Mouse (Mus musculus): ENCODE data around the gene Tm9sf3. TPM values are rescaled to one million over a fixed set of nuclear protein-coding genes. Genes with fewer than 3 reads are reported as not detected.

The Tm9sf3 gene
- total and polyA plus RNA-seq, 2 experiments from 2014 or later = 58.0 to 91.6 TPM

DNA sequence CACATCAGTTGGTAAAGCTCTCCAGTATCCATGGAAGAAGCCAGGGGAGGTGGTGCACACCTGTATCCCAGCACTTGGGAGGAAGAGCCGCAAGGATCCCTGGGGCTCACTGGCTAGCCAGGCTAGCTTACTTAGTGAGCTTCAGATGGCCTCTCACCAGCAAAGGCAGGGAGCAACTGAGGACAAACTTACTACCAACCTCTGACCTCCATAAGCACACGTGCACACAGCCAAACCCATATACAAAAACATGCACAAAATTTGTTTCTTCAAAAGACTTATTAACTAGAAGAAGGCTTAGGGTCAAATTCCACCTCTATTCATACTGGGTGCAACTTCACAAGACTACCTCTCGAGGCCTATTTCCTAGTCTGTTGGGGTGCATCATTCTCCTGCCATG lies 3.1 kb downstream of the Tm9sf3 start:
- Histone ChIP-seq H3K27me3 (ENCODE audit: control insufficient read depth, insufficient read depth, low read length) (no peaks in the 10 kb centered on the region), H3K4me1 (ENCODE audit: control insufficient read depth, insufficient read depth) (peaks cover 14% of the 10 kb centered on the region), H3K36me3 (replicated peaks; ENCODE audit: control insufficient read depth, insufficient read depth, low read length) (no peaks in the 10 kb centered on the region), H3K9me3 (replicated peaks; ENCODE audit: control insufficient read depth, low read length) (no peaks in the 10 kb centered on the region), H3K9ac (replicated peaks; ENCODE audit: low read depth, low read length) (no peak overlapping the region), H3K4me3 (ENCODE audit: low read depth, low read length) (no peak overlapping the region), H3K4me2 (ENCODE audit: low read depth, low read length) (no peak overlapping the region), H3K27ac (ENCODE audit: low read depth) (no peak overlapping the region)
- 89% methylated on average over 3 of the region's 3 CpGs for WGBS
- no peak for DNase-seq (ENCODE audit: low spot score)
- TF ChIP-seq CTCF (IDR thresholded peaks at IDR 0.05; ENCODE audit: low read depth) = no peak
- no peak for TF ChIP-seq EP300 (IDR thresholded peaks at IDR 0.05; ENCODE audit: low read depth)
- no peak for ATAC-seq (ENCODE audit: insufficient read depth, low read depth)

DNA sequence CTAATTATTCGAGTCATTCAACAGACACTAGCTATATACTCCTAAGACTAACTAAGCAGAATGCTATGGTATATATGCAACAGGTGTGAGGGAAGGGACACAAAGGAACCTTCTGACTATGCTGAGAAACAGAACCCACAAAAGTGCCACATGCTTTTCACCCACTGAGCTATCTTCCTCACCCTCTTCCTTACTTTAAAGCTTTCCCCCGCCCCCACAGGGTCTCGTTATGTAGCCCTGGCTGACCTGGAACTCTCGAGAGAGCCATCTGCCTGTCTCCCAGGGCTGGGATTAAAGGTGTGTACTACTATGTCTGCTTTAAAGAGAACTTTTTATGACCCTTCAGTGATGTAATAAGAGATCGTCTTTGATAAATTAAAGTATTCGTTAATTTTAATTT lies 4.5 kb downstream of the Tm9sf3 start:
- Histone ChIP-seq H3K27ac (ENCODE audit: low read depth) (no peak overlapping the region), H3K4me3 (ENCODE audit: low read depth, low read length) (no peak overlapping the region), H3K4me1 (ENCODE audit: control insufficient read depth, insufficient read depth) (peaks cover 6% of the 10 kb centered on the region), H3K9me3 (replicated peaks; ENCODE audit: control insufficient read depth, low read length) (no peaks in the 10 kb centered on the region), H3K9ac (replicated peaks; ENCODE audit: low read depth, low read length) (no peak overlapping the region), H3K4me2 (ENCODE audit: low read depth, low read length) (no peak overlapping the region), H3K27me3 (ENCODE audit: control insufficient read depth, insufficient read depth, low read length) (no peaks in the 10 kb centered on the region), H3K36me3 (replicated peaks; ENCODE audit: control insufficient read depth, insufficient read depth, low read length) (0 out of 2 replicates have a peak, but pooled peaks cover 5% of the 10 kb centered on the region)
- no peak for TF ChIP-seq CTCF (IDR thresholded peaks at IDR 0.05; ENCODE audit: low read depth)
- TF ChIP-seq EP300 (IDR thresholded peaks at IDR 0.05; ENCODE audit: low read depth) = no peak
- ATAC-seq (ENCODE audit: insufficient read depth, low read depth) (no peak), DNase-seq (ENCODE audit: low spot score) (no peak)
- 77% methylated on average over 6 of the region's 6 CpGs for WGBS

DNA sequence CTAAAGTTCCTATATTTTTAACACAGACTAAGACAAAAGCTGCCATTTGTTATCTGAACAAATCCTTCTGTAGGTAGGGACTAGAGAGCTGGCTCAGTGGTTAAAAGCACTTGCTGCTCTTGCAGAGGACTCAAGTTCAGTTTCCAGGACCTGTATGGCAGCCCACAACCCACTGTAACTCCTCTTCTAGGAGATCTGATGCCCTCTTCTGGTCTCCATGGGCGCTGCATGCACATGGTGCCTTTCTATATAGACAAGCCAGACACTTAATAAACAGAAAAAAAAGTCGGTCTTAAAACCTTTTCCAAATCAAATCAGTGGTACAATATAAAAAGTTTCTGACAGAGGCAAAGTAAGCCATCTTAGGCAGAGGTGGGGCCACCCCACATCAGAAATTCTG lies 5.1 kb downstream of the Tm9sf3 start:
- Histone ChIP-seq H3K27ac (ENCODE audit: low read depth) (no peak overlapping the region), H3K4me2 (ENCODE audit: low read depth, low read length) (no peak overlapping the region), H3K36me3 (replicated peaks; ENCODE audit: control insufficient read depth, insufficient read depth, low read length) (0 out of 2 replicates have a peak, but pooled peaks cover 5% of the 10 kb centered on the region), H3K4me1 (ENCODE audit: control insufficient read depth, insufficient read depth) (peaks cover 6% of the 10 kb centered on the region; the same call in 1 of the 2 replicates), H3K4me3 (ENCODE audit: low read depth, low read length) (no peak overlapping the region), H3K27me3 (ENCODE audit: control insufficient read depth, insufficient read depth, low read length) (no peaks in the 10 kb centered on the region), H3K9me3 (replicated peaks; ENCODE audit: control insufficient read depth, low read length) (no peaks in the 10 kb centered on the region), H3K9ac (replicated peaks; ENCODE audit: low read depth, low read length) (no peak overlapping the region)
- ATAC-seq (ENCODE audit: insufficient read depth, low read depth) = no peak
- no peak for DNase-seq (ENCODE audit: low spot score)
- WGBS = 47% methylated on average over 2 of the region's 2 CpGs
- TF ChIP-seq CTCF (IDR thresholded peaks at IDR 0.05; ENCODE audit: low read depth) (peak; percentile 43), EP300 (IDR thresholded peaks at IDR 0.05; ENCODE audit: low read depth) (no peak)

DNA sequence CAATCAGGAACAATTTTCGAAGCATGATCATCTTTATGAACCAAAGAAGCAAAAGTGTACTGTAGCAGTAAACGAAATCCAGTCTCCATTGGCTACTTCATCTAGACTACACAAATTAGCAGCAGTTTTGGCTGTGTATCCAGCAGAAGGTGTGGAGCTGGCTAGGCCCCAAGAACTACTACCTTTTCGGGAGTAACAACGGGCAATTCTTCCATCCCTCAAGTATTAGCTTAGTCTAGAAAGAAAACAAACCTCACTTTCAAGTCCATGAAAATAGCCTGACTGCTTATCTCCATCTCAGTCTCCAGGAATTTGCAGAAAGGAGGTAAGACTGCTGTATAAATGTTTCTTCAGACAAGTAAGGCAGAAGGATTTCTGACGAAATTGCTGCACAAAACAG lies 9.2 kb downstream of the Tm9sf3 start:
- TF ChIP-seq CTCF (IDR thresholded peaks at IDR 0.05; ENCODE audit: low read depth) = no peak
- TF ChIP-seq EP300 (IDR thresholded peaks at IDR 0.05; ENCODE audit: low read depth) = no peak
- peaks cover 2% of the 10 kb centered on the region; the same call in 1 of the 2 replicates for H3K4me1 ChIP-seq (ENCODE audit: control insufficient read depth, insufficient read depth)
- H3K4me3 ChIP-seq (ENCODE audit: low read depth, low read length) = no peak overlapping the region
- 72% methylated on average over 5 of the region's 5 CpGs for WGBS
- H3K27ac ChIP-seq (ENCODE audit: low read depth) = no peak overlapping the region
- DNase-seq (ENCODE audit: low spot score) (no peak), ATAC-seq (ENCODE audit: insufficient read depth, low read depth) (no peak)
- no peaks in the 10 kb centered on the region for H3K9me3 ChIP-seq (replicated peaks; ENCODE audit: control insufficient read depth, low read length)
- H3K9ac ChIP-seq (replicated peaks; ENCODE audit: low read depth, low read length) = no peak overlapping the region
- H3K36me3 ChIP-seq (replicated peaks; ENCODE audit: control insufficient read depth, insufficient read depth, low read length) = peaks cover 8% of the 10 kb centered on the region; the same call in 1 of the 2 replicates
- H3K27me3 ChIP-seq (ENCODE audit: control insufficient read depth, insufficient read depth, low read length) = no peaks in the 10 kb centered on the region
- no peak overlapping the region for H3K4me2 ChIP-seq (ENCODE audit: low read depth, low read length)

DNA sequence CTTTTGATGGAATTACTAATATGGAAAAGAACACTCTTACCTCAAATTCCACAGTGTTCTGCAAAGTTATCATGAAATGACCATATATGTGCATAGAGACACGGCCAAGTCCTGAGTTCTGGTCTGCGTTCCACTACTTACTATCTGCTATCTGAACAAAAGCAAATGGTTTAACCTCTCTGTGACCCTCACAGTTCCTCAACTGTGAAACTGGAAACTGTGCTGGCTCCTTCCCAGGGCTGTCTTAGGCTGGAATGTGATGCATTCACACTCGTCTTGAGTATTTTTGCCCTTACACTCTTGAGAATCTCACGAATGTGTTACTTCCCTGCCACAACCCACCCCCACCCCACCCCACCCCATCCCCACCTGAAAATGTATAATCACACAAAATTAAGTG lies 14.8 kb downstream of the Tm9sf3 start:
- Histone ChIP-seq H3K9ac (replicated peaks; ENCODE audit: low read depth, low read length) (no peak overlapping the region), H3K27ac (ENCODE audit: low read depth) (peak overlapping the region; percentile 15; the same call in 1 of the 2 replicates), H3K36me3 (replicated peaks; ENCODE audit: control insufficient read depth, insufficient read depth, low read length) (peaks cover 28% of the 10 kb centered on the region), H3K4me2 (ENCODE audit: low read depth, low read length) (no peak overlapping the region), H3K4me3 (ENCODE audit: low read depth, low read length) (no peak overlapping the region), H3K9me3 (replicated peaks; ENCODE audit: control insufficient read depth, low read length) (no peaks in the 10 kb centered on the region), H3K27me3 (ENCODE audit: control insufficient read depth, insufficient read depth, low read length) (no peaks in the 10 kb centered on the region), H3K4me1 (ENCODE audit: control insufficient read depth, insufficient read depth) (peaks cover 9% of the 10 kb centered on the region)
- ATAC-seq (ENCODE audit: insufficient read depth, low read depth) = peak; percentile 51
- no peak for TF ChIP-seq CTCF (IDR thresholded peaks at IDR 0.05; ENCODE audit: low read depth)
- TF ChIP-seq EP300 (IDR thresholded peaks at IDR 0.05; ENCODE audit: low read depth) = no peak
- peak; percentile 26 for DNase-seq (ENCODE audit: low spot score)
- WGBS = 11% methylated on average over 4 of the region's 4 CpGs

DNA sequence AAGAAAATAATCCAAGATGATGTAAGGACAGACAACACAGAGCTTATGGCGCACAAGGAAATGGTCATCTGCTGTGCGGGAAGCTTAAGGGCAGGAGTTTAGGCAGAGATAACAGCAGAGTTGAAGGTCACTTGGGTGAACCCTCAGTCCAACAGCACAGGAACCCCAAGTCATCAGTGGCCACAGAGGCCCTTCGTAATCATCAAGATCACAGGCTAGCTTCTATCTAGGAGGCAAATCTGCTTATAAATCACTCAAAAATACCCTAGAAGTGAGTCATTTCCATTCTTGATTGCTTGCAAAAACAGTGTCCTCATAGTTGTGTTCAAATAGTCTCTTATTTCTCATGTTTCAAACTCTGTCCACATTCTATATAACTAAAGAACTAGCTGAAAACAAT lies 15.5 kb downstream of the Tm9sf3 start:
- H3K27me3 ChIP-seq (ENCODE audit: control insufficient read depth, insufficient read depth, low read length) = no peaks in the 10 kb centered on the region
- 70% methylated on average over 3 of the region's 3 CpGs for WGBS
- no peak overlapping the region for H3K9ac ChIP-seq (replicated peaks; ENCODE audit: low read depth, low read length)
- no peak overlapping the region for H3K4me3 ChIP-seq (ENCODE audit: low read depth, low read length)
- TF ChIP-seq CTCF (IDR thresholded peaks at IDR 0.05; ENCODE audit: low read depth) (no peak), EP300 (IDR thresholded peaks at IDR 0.05; ENCODE audit: low read depth) (no peak)
- H3K36me3 ChIP-seq (replicated peaks; ENCODE audit: control insufficient read depth, insufficient read depth, low read length) = peaks cover 26% of the 10 kb centered on the region
- no peak overlapping the region for H3K4me2 ChIP-seq (ENCODE audit: low read depth, low read length)
- ATAC-seq (ENCODE audit: insufficient read depth, low read depth) = no peak
- H3K27ac ChIP-seq (ENCODE audit: low read depth) = no peak overlapping the region
- H3K4me1 ChIP-seq (ENCODE audit: control insufficient read depth, insufficient read depth) = peaks cover 9% of the 10 kb centered on the region
- no peak for DNase-seq (ENCODE audit: low spot score)
- no peaks in the 10 kb centered on the region for H3K9me3 ChIP-seq (replicated peaks; ENCODE audit: control insufficient read depth, low read length)
